Mouse (Mus musculus) CD8-positive naive resting alpha-beta T cell, adult 2 months (primary cell): ENCODE data around the gene Uhrf1bp1.

ENCODE experiments used
- DNase-seq, 2 experiments: peaks; one replicate each; pipeline ENCODE4 v3.0.0; 2022; ENCODE audit warnings: low read depth in 2 of 2, low spot score in 2 of 2

Gene Uhrf1bp1

GRCm38 (mm10) chr17:27946371-27946770 lies 90.1 kb downstream of the Uhrf1bp1 start:
- no peak for DNase-seq

GRCm38 (mm10) chr17:27947155-27947554 lies 90.9 kb downstream of the Uhrf1bp1 start:
- no peak for DNase-seq
